Mouse (Mus musculus) cerebellum, postnatal 4 days (tissue): ENCODE results near the gene Cep131.

Experiments
- DNase-seq, 2 experiments: peaks; one replicate each; pipeline ENCODE4 v3.0.0; 2022; ENCODE audit warnings: low spot score in 2 of 2, mixed read lengths in 1 of 2

The Cep131 gene

DNA sequence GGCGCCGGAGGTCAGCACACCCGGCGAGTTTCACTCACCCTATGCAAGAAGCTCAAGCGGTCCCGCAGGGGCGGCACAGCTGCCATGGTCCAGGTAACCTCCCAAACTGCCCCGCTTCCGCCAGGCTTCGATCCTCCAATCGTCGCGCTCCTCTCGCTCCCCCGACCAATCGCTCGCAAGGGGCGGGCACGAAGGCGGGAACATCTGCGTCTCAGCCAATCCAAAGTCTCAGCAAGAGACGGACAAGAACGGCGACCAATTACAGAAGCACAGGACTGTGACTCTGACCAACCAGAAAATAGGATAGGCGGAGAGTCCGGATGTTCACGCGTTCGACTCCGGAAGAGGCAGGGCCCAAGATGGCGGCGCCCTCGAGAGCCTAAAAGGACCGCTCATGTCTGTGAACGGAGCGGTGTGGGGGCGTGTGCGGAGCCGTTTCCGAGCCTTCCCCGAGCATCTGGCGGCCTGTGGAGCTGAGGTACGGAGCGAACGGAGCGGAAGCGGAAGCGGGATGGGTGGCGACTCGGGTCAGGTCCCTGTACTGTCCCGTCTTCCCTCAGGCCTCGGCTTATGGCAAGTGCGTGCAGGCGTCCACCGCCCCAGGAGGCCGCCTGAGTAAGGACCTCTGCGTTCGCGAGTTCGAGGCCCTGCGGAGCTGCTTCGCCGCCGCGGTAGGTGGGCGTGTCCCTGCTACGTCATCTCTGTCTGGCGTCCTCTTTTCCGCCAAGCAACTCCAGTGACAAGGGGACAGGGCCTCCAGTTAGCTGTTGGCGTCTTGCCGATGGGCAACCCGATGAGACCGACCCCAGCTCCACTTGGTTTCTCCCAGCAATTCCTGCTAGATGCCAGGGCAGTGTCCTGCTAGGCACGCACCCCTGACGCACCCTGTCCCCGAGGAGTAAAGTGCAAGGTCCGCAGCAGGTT, 12.2 kb upstream of the Cep131 start, which contains the start of the genes Tepsin and Ndufaf8:
Gene Tepsin (minus strand): TSS at position 144 of the 924 bp plus-strand sequence.
Gene Ndufaf8 (plus strand): TSS at position 341 of the 924 bp plus-strand sequence.
- DNase-seq = peak; percentile 97 to 100

DNA sequence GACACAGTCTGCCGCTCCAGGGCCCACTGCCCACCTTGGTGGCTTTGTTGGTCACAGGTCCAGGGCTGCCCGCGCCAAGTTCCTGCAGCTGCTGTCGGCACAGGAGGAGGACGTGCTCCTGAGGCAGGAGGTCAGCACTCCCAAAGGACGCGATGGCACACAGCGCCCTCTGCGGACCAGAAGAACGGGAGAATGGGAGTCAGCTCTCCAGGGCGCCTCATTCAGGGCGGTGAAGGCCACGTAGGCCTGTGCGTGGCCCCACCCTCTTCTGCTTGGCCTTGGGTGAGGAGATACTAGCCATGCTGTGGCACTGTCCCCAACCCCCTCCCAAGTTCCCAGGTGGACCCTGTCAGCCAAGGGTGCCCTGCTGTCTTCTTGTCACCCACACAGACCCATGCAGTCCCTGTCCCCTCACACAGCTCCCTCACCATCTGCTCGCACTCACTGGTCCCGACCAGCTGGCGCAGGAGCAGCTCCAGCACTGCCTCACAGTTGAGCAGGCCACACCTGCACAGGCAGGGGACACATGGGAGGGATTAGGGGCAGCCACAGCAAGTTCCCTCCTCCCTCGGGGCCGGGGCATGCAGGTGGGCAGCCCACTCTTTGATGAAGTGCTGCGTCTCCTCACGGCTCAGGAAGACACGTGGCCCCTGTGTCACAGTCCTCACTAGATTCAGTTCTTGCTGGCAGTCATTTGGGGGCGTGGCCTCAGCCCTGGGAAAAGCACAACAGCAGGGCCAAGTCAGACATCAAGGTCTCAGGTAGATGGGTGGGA, 6.4 kb upstream of the Cep131 start:
- DNase-seq = no peak

- DNase-seq = no peak
Measured at GRCm38 (mm10) chr11:120090661-120091060, 4.0 kb upstream of the Cep131 start.

DNA sequence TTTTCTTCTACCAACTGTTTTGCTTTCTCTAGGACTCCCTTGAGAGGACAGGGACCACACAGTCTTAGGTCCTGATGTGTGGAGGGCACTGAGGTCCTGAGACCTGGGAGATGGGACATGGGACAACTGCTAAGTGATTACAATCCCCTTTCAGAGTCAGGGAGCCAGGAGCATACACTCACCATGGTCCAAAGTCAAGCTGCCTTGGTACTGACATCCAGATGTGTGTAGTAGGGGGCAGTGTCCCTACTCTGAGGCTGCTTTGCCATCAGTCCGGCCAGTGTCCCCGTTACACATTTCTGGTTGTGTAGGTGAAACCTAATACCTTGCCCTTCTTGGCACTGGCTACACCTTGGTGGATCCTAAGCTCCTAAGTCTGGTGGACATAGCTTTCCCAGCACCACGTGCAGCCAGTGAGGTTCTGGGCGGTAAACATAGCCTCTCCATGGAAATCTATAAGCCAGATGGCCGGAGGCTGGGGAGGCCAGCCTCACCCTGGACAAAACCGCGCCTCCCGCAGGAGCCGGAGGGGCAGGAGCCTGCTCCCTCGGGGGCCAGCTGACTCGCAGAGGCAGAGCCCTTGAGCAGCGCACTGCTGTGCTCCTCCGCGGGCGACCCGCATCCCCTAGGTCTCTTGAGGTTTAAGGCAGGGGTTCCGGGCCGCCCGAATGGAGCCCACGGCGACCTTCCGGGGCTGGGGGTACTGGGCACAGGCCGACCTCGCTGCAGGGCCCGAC, 568 bp downstream of the Cep131 start:
- peak in 1 of 2 experiments; percentile 47 for DNase-seq

GRCm38 (mm10) chr11:120080282-120080681, 6.3 kb downstream of the Cep131 start:
- no peak for DNase-seq

DNA sequence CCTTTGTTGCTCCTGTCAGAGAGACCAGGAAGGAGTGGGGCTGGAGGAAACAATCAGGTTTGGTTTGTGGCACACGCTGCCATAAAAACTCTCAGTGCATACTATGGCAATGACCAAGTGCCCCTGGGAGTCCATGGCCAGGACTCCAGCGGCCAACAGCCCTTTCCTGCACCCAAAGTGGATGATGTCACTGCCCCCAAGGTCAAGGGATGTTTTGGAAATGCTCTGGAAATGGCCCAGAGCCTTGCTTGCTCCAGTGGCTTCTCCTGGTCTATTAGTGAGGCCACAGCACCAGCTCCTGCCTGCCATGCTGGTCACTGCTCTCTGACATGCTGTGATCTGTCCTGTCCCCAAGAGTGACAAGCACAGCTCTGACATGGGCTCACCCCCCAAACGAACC, 10.4 kb downstream of the Cep131 start:
- DNase-seq = no peak

- DNase-seq = no peak
Measured at GRCm38 (mm10) chr11:120072986-120073647, 13.5 kb downstream of the Cep131 start.

- DNase-seq = no peak
Measured at GRCm38 (mm10) chr11:120071731-120072320, 14.8 kb downstream of the Cep131 start.

DNA sequence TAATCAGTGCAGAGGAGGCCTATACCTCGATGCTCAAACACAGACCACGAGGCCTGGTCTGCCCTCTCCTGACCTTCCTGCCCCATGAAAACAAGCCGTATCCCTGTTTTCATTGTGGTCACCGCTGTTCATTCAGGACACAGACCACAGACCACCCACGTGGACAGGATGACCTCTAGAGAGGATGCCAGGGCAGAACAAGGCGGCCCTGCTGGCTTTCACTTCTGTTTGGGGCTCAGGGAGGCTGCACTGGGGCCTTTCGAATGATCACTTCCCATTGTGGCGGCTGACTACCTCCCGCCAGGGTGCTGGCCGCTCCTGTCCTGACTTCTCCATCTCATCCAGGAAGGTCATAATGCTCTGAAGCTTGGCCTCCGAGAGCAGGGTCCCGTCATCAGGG, 15.6 kb downstream of the Cep131 start:
- DNase-seq = no peak

DNA sequence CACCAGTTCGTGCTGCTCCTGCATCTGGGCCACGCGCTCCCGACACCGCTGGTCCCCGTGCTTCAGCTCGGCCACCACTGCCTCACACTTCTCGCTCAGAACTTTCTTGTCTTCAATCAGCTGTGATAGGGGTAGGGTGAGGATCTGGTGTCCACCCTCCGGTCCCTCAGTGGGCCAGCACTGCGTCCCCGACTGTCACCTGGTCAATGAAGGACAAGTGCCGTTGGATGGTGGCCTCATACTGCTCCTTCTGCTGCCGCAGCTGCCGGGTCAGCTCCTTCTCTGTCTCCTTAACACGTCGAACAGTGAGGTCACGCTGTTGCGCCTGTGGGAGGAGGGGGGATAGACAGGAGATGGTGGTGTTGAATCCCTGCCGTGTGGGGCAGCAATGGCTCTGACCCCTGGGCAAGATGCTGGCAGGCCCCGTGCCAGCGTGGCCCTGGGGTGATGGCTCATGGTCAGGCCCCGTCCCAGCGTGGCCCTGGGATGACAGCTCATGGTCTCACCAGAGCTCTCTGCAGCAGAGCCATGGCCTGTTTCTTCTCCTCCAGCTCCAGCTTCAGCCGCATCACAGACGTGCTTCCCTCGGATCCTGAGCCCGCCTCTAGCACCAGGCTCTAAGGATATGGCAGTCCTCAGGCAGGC, 16.2 kb downstream of the Cep131 start:
- DNase-seq = no peak

GRCm38 (mm10) chr11:120069261-120069660, 17.4 kb downstream of the Cep131 start:
- no peak for DNase-seq

GRCm38 (mm10) chr11:120067834-120068233, 18.8 kb downstream of the Cep131 start:
- DNase-seq = no peak

DNA sequence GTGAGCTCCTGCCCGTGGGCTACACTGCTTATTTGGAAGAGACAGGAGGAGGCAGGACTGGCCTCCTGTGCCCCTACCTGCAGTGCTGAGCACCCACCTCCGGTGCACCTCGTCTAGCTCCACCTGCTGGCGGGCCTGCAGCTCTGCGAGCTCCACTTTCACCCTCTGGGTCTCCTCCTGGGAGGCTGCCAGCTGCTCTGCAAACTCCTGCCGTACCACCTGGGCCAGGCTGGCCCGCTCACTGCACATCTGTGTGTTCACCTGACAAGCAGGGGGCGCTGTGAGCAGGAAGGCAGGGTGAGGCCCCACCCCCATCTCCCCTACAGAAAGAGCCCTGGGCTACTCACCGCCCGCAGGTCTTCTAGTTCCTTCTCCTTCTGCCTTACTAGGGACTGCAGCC, 21.3 kb downstream of the Cep131 start:
- DNase-seq = peak in 1 of 2 experiments; percentile 66

DNA sequence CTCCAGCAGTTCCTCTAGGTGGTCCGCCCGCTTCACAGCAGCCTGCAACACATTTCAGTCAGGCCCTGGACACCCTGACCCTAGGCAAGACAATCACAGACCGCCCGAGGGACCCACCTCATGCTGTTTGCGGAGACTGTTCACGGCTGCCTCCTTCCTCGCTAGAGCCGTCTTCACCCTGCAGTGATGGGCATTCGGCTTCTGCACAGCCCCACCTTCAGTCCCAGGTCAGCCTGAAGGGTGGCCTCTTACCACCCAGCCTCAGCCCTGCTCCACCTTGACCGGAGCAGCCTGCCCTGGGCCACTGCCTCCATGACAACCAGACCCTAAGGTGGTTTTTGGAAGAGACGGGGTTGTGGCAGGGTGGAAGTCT, 22.0 kb downstream of the Cep131 start:
- no peak for DNase-seq

- DNase-seq = no peak
Measured at GRCm38 (mm10) chr11:120064006-120064667, 22.5 kb downstream of the Cep131 start.

DNA sequence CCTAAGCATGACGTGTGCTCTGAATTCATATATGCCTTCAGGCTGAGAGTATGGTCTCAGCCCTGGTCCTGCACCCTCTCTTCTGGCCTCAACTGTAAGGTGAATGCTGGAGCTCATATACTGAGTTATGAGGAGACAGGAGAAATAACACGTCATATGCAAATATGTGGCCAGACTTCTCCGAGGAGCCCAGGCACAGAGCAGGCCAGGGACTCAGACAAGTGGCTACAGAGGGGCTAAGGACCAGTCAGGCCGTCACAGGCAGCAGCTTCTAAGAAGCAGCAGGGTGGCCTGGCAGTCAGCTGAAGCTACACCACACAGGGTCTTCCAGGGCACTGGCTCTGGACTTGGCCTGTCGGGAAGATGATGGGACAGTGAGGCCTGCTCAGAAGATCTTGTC, 23.3 kb downstream of the Cep131 start:
- no peak for DNase-seq

GRCm38 (mm10) chr11:120060634-120061033, 26.0 kb downstream of the Cep131 start:
- no peak for DNase-seq

DNA sequence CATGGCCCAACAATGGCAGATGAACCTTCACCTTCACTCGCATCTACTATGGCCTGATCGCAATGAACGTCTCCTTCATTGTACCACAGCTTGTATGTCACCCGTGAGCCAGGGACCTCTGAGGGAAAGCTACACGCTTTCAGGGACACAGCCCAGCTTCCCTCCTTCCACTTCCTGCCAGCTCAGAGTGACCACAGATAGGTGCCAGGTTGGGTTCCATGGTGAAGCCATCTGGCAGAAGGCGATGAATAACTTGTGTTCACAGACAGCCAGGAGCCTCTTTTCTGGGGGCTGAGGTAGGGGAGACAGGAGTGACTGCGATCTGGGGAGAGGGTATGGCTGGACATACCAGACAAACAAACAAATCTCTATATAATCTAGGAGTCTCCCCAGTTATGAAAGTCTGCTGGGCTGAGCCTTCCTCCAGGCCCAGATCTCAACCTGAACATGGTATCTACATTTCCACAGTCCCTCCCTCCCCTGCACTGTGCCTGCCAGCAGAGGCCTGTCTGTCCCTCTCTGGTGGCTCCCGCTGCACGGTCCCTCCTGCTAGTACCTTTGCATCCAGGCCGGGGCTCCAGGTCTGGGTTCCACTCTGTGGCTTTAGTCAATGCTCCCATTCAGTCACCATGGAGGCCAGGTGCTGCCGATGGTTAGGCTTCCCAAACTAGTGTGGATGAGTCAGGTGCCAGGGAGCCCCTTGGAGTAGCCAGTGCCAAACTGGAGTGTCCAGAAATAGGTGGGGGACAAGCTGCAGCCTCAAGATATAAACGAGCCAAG, 30.5 kb downstream of the Cep131 start:
- no peak for DNase-seq

DNA sequence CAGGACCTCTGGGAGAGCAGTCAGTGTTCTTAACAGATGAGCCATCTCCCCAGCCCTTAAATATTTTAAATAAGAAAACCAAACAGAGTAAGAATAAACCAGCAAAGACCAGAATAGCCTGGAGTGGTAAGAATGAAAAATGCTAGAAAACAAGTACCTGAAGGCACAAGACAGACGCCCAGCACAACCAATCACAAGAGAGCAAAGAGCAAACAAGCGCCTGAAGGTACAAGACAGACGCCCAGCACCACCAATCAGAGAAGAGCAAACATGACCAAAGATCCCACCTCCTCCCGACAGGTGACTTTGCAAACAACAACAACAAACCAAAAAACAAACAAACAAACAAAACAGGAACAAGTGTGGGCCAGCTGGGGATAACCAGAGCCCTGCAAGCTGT, 32.8 kb downstream of the Cep131 start:
- DNase-seq = no peak
